Mouse (Mus musculus): ENCODE data around the gene Ezr. TPM values are rescaled to one million over a fixed set of nuclear protein-coding genes. Genes with fewer than 3 reads are reported as not detected.

Ezr gene
- polyA plus RNA-seq, 2 experiments: 39.2 to 71.3 TPM

- DNase-seq (ENCODE audit: low spot score): no peak
- peaks cover 2% of the 10 kb centered on the region; the same call in 1 of the 2 replicates for H3K4me1 ChIP-seq (ENCODE audit: control insufficient read depth, insufficient read depth, low read length)
- no peak overlapping the region for H3K4me3 ChIP-seq (replicated peaks; ENCODE audit: low read length)
- TF ChIP-seq POLR2A (IDR thresholded peaks at IDR 0.05; ENCODE audit: borderline replicate concordance, extremely low read depth, insufficient read depth, insufficient read length): no peak
- ATAC-seq (ENCODE audit: low FRiP score, low read depth): no peak
- H3K27me3 ChIP-seq (ENCODE audit: control insufficient read depth, insufficient read depth, low read length): no peaks in the 10 kb centered on the region
- no peak overlapping the region for H3K4me2 ChIP-seq (replicated peaks; ENCODE audit: low read depth, low read length, severe bottlenecking)
- 98% methylated on average over 1 of the region's 1 CpGs for WGBS
- H3K27ac ChIP-seq (replicated peaks; ENCODE audit: low read depth, low read length): no peak overlapping the region
- no peaks in the 10 kb centered on the region for H3K9me3 ChIP-seq (ENCODE audit: control insufficient read depth, low read length)
- H3K36me3 ChIP-seq (ENCODE audit: control insufficient read depth, insufficient read depth, low read length): no peaks in the 10 kb centered on the region
- no peak overlapping the region for H3K9ac ChIP-seq (ENCODE audit: low read depth, low read length, severe bottlenecking)
These were observed 21.0 kb upstream of the Ezr start for GRCm38 (mm10) chr17:6803614-6804013.

DNA sequence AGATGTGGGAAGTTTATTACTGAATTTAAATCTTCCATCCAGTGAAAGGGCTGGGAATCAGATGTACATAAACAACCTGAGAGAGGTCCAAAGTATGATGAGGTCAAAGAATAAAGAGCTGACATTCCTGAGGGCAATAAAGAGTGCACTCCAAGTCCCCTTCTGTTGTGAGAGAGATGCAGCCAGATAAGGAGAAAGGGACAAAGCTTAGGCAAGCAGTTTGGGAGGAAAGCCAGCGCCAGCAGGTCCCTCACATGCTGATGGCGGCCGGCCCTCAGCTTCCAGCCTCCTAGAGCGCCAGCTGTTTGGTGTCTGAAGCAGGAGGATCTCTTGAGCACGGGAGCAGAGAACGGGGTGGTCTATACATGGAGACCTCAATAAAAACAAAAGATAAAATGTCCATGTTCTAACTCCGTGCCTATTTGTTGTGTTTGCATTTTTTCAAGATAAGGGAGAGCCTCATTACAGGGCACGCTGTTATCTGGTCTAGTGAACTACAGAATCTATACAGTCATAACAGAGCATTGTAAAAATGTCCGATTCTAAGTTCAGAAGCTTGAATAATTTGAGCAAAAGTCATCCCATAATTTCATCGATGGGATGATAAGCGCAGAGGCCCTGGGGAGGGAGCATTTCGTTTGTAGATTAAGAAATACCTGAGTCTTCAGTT is 15.9 kb upstream of the Ezr start:
- Histone ChIP-seq H3K27me3 (ENCODE audit: control insufficient read depth, insufficient read depth, low read length) (no peaks in the 10 kb centered on the region), H3K9ac (ENCODE audit: low read depth, low read length, severe bottlenecking) (no peak overlapping the region), H3K4me1 (ENCODE audit: control insufficient read depth, insufficient read depth, low read length) (no peaks in the 10 kb centered on the region), H3K9me3 (ENCODE audit: control insufficient read depth, low read length) (no peaks in the 10 kb centered on the region), H3K27ac (replicated peaks; ENCODE audit: low read depth, low read length) (no peak overlapping the region), H3K4me2 (replicated peaks; ENCODE audit: low read depth, low read length, severe bottlenecking) (no peak overlapping the region), H3K36me3 (ENCODE audit: control insufficient read depth, insufficient read depth, low read length) (no peaks in the 10 kb centered on the region), H3K4me3 (replicated peaks; ENCODE audit: low read length) (no peak overlapping the region)
- TF ChIP-seq POLR2A (IDR thresholded peaks at IDR 0.05; ENCODE audit: borderline replicate concordance, extremely low read depth, insufficient read depth, insufficient read length): no peak
- DNase-seq (ENCODE audit: low spot score): no peak
- WGBS: 76% methylated on average over 12 of the region's 12 CpGs
- no peak for ATAC-seq (ENCODE audit: low FRiP score, low read depth)

DNA sequence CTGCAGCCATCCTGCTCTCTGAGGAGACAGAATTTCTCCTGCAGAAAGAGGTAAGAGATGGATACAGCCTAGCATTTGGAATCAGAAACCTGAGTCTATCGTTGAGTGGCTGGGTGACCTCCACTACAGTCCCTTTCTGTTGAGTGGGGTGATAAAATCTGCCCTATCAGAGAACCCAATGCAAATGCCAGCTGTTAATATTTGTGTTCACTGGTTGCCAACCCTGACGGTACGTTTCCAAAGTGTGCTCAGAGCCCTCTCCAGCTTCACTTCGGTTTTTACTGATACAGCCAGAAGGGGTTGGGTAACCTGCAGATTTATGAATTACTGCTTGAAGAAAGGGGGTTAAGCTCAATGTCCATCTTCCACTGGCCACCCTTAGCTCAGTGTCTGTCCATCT is 14.9 kb upstream of the Ezr start:
- no peak overlapping the region for H3K4me3 ChIP-seq (replicated peaks; ENCODE audit: low read length)
- DNase-seq (ENCODE audit: low spot score): no peak
- H3K9me3 ChIP-seq (ENCODE audit: control insufficient read depth, low read length): no peaks in the 10 kb centered on the region
- H3K9ac ChIP-seq (ENCODE audit: low read depth, low read length, severe bottlenecking): no peak overlapping the region
- H3K27me3 ChIP-seq (ENCODE audit: control insufficient read depth, insufficient read depth, low read length): no peaks in the 10 kb centered on the region
- no peak overlapping the region for H3K4me2 ChIP-seq (replicated peaks; ENCODE audit: low read depth, low read length, severe bottlenecking)
- no peaks in the 10 kb centered on the region for H3K36me3 ChIP-seq (ENCODE audit: control insufficient read depth, insufficient read depth, low read length)
- 68% methylated on average over 4 of the region's 4 CpGs for WGBS
- TF ChIP-seq POLR2A (IDR thresholded peaks at IDR 0.05; ENCODE audit: borderline replicate concordance, extremely low read depth, insufficient read depth, insufficient read length): no peak
- H3K4me1 ChIP-seq (ENCODE audit: control insufficient read depth, insufficient read depth, low read length): no peaks in the 10 kb centered on the region
- H3K27ac ChIP-seq (replicated peaks; ENCODE audit: low read depth, low read length): no peak overlapping the region
- no peak for ATAC-seq (ENCODE audit: low FRiP score, low read depth)

- no peak for ATAC-seq (ENCODE audit: low FRiP score, low read depth)
- 45% methylated on average over 12 of the region's 12 CpGs for WGBS
- H3K4me1 ChIP-seq (ENCODE audit: control insufficient read depth, insufficient read depth, low read length): no peaks in the 10 kb centered on the region
- no peaks in the 10 kb centered on the region for H3K27me3 ChIP-seq (ENCODE audit: control insufficient read depth, insufficient read depth, low read length)
- DNase-seq (ENCODE audit: low spot score): no peak
- H3K4me3 ChIP-seq (replicated peaks; ENCODE audit: low read length): no peak overlapping the region
- H3K9me3 ChIP-seq (ENCODE audit: control insufficient read depth, low read length): no peaks in the 10 kb centered on the region
- H3K27ac ChIP-seq (replicated peaks; ENCODE audit: low read depth, low read length): no peak overlapping the region
- no peak overlapping the region for H3K4me2 ChIP-seq (replicated peaks; ENCODE audit: low read depth, low read length, severe bottlenecking)
- no peaks in the 10 kb centered on the region for H3K36me3 ChIP-seq (ENCODE audit: control insufficient read depth, insufficient read depth, low read length)
- no peak overlapping the region for H3K9ac ChIP-seq (ENCODE audit: low read depth, low read length, severe bottlenecking)
- no peak for TF ChIP-seq POLR2A (IDR thresholded peaks at IDR 0.05; ENCODE audit: borderline replicate concordance, extremely low read depth, insufficient read depth, insufficient read length)
These were observed 11.7 kb upstream of the Ezr start for GRCm38 (mm10) chr17:6794160-6794751.

DNA sequence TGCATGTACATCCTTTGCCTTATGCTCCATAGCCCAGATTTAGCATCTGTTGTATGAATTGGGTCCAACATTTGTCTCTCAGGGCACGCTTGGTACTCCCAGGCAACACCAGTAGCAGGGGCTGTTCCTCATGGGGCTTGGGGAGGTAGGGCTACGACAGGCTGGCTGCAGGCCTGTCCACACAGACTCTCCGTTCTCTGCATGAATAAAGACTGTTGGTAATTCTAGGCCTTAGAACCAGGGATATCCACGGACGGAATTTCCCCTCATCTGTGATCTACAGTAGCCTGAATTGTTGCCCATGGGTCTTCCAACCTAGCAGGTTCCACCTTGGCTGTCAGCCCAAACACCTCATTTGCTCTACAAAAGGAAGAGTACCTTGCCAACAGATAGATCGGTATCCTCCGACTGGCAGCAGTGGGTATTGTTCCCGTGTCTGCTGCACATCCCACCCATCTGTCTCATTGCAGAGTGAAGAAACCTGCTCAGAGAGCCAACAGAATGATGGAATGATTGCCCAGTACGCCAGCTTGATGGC is 7.1 kb upstream of the Ezr start:
- no peak for TF ChIP-seq POLR2A (IDR thresholded peaks at IDR 0.05; ENCODE audit: borderline replicate concordance, extremely low read depth, insufficient read depth, insufficient read length)
- DNase-seq (ENCODE audit: low spot score) (no peak), ATAC-seq (ENCODE audit: low FRiP score, low read depth) (no peak)
- H3K4me2 ChIP-seq (replicated peaks; ENCODE audit: low read depth, low read length, severe bottlenecking): no peak overlapping the region
- WGBS: 85% methylated on average over 9 of the region's 9 CpGs
- no peaks in the 10 kb centered on the region for H3K27me3 ChIP-seq (ENCODE audit: control insufficient read depth, insufficient read depth, low read length)
- no peaks in the 10 kb centered on the region for H3K36me3 ChIP-seq (ENCODE audit: control insufficient read depth, insufficient read depth, low read length)
- H3K27ac ChIP-seq (replicated peaks; ENCODE audit: low read depth, low read length): no peak overlapping the region
- no peak overlapping the region for H3K4me3 ChIP-seq (replicated peaks; ENCODE audit: low read length)
- H3K9me3 ChIP-seq (ENCODE audit: control insufficient read depth, low read length): no peaks in the 10 kb centered on the region
- no peaks in the 10 kb centered on the region for H3K4me1 ChIP-seq (ENCODE audit: control insufficient read depth, insufficient read depth, low read length)
- no peak overlapping the region for H3K9ac ChIP-seq (ENCODE audit: low read depth, low read length, severe bottlenecking)

All from limb, embryonic 14.5 days (tissue).